Mouse (Mus musculus): ENCODE data around the gene Gm21761. TPM values are rescaled to one million over a fixed set of nuclear protein-coding genes. Genes with fewer than 3 reads are reported as not detected.
"Not testable (repeated sequence)": the region's sequence is repeated elsewhere in the genome, so short reads cannot be mapped to it uniquely, and the experiment has no call there.

Gene Gm21761
- polyA plus RNA-seq, 1 experiment = 0.46 TPM

GRCm38 (mm10) chr13:119916449-119916848, 12.6 kb downstream of the Gm21761 start:
- not testable (repeated sequence) for H3K27me3 ChIP-seq (ENCODE audit: control insufficient read depth, insufficient read depth, insufficient read length); H3K79me3 ChIP-seq (ENCODE audit: low read depth); H3K36me3 ChIP-seq (ENCODE audit: control insufficient read depth, insufficient read depth); H3K4me3 ChIP-seq (ENCODE audit: insufficient read depth, poor library complexity, severe bottlenecking); H3K79me2 ChIP-seq (ENCODE audit: control insufficient read depth, insufficient read depth); H3ac ChIP-seq (ENCODE audit: control insufficient read depth, insufficient read length, low read depth)

GRCm38 (mm10) chr13:119898549-119898948, 30.5 kb downstream of the Gm21761 start:
- not testable (repeated sequence) for H3K36me3 ChIP-seq (ENCODE audit: control insufficient read depth, insufficient read depth); H3ac ChIP-seq (ENCODE audit: control insufficient read depth, insufficient read length, low read depth); H3K79me2 ChIP-seq (ENCODE audit: control insufficient read depth, insufficient read depth); H3K27me3 ChIP-seq (ENCODE audit: control insufficient read depth, insufficient read depth, insufficient read length); H3K79me3 ChIP-seq (ENCODE audit: low read depth); H3K4me3 ChIP-seq (ENCODE audit: insufficient read depth, poor library complexity, severe bottlenecking)

GRCm38 (mm10) chr13:119894685-119895084, 34.4 kb downstream of the Gm21761 start, which contains the start of gene Tcstv1:
Gene Tcstv1 (minus strand): TSS chr13:119894785.
- H3ac ChIP-seq (ENCODE audit: control insufficient read depth, insufficient read length, low read depth); H3K36me3 ChIP-seq (ENCODE audit: control insufficient read depth, insufficient read depth); H3K79me3 ChIP-seq (ENCODE audit: low read depth); H3K27me3 ChIP-seq (ENCODE audit: control insufficient read depth, insufficient read depth, insufficient read length); H3K79me2 ChIP-seq (ENCODE audit: control insufficient read depth, insufficient read depth); H3K4me3 ChIP-seq (ENCODE audit: insufficient read depth, poor library complexity, severe bottlenecking): not testable (repeated sequence)

GRCm38 (mm10) chr13:119886896-119887295, 42.2 kb downstream of the Gm21761 start:
- not testable (repeated sequence) for H3ac ChIP-seq (ENCODE audit: control insufficient read depth, insufficient read length, low read depth); H3K79me2 ChIP-seq (ENCODE audit: control insufficient read depth, insufficient read depth); H3K27me3 ChIP-seq (ENCODE audit: control insufficient read depth, insufficient read depth, insufficient read length); H3K79me3 ChIP-seq (ENCODE audit: low read depth); H3K4me3 ChIP-seq (ENCODE audit: insufficient read depth, poor library complexity, severe bottlenecking); H3K36me3 ChIP-seq (ENCODE audit: control insufficient read depth, insufficient read depth)

GRCm38 (mm10) chr13:119864395-119864999, 64.6 kb downstream of the Gm21761 start:
- not testable (repeated sequence) for H3ac ChIP-seq (ENCODE audit: control insufficient read depth, insufficient read length, low read depth); H3K4me3 ChIP-seq (ENCODE audit: insufficient read depth, poor library complexity, severe bottlenecking); H3K27me3 ChIP-seq (ENCODE audit: control insufficient read depth, insufficient read depth, insufficient read length); H3K79me3 ChIP-seq (ENCODE audit: low read depth); H3K79me2 ChIP-seq (ENCODE audit: control insufficient read depth, insufficient read depth); H3K36me3 ChIP-seq (ENCODE audit: control insufficient read depth, insufficient read depth)

GRCm38 (mm10) chr13:119862399-119862798, 66.7 kb downstream of the Gm21761 start:
- H3K79me2 ChIP-seq (ENCODE audit: control insufficient read depth, insufficient read depth); H3K4me3 ChIP-seq (ENCODE audit: insufficient read depth, poor library complexity, severe bottlenecking); H3K79me3 ChIP-seq (ENCODE audit: low read depth); H3K27me3 ChIP-seq (ENCODE audit: control insufficient read depth, insufficient read depth, insufficient read length); H3K36me3 ChIP-seq (ENCODE audit: control insufficient read depth, insufficient read depth); H3ac ChIP-seq (ENCODE audit: control insufficient read depth, insufficient read length, low read depth): not testable (repeated sequence)

Other genes with a start within 250 kb of the Gm21761 start
- 45.6 TPM for gene Hmgcs1, start 238.9 kb downstream of the Gm21761 start, polyA plus RNA-seq (2012; fragmentation: generic; extraction: Trizol)
- 0.11 TPM for gene Nim1k, start 173.4 kb downstream of the Gm21761 start, polyA plus RNA-seq (2012; fragmentation: generic; extraction: Trizol)
- 10.9 TPM for gene Zfp131, start 138.4 kb downstream of the Gm21761 start, polyA plus RNA-seq (2012; fragmentation: generic; extraction: Trizol)
- not detected for gene AF067063, start 99.1 kb downstream of the Gm21761 start, polyA plus RNA-seq (2012; fragmentation: generic; extraction: Trizol)
- gene D13Ertd608e, start 93.3 kb downstream of the Gm21761 start, polyA plus RNA-seq (2012; fragmentation: generic; extraction: Trizol) = 0.28 TPM
- gene Tcstv1, start 34.5 kb downstream of the Gm21761 start, polyA plus RNA-seq (2012; fragmentation: generic; extraction: Trizol) = 0.11 TPM
- 0.15 TPM for gene B020031M17Rik, start 21.5 kb upstream of the Gm21761 start, polyA plus RNA-seq (2012; fragmentation: generic; extraction: Trizol)
- gene Gm36079, start 97.7 kb upstream of the Gm21761 start, polyA plus RNA-seq (2012; fragmentation: generic; extraction: Trizol) = not detected
- not detected for gene Gm21188, start 122.9 kb upstream of the Gm21761 start, polyA plus RNA-seq (2012; fragmentation: generic; extraction: Trizol)
- gene Gm20767, start 211.0 kb upstream of the Gm21761 start, polyA plus RNA-seq (2012; fragmentation: generic; extraction: Trizol) = 0.20 TPM
- gene Gm21818, start 243.2 kb upstream of the Gm21761 start, polyA plus RNA-seq (2012; fragmentation: generic; extraction: Trizol) = not detected